Mouse (Mus musculus): ENCODE measurements at regions not wholly inside any gene's neighbourhood (a gene's known extent, or its start where the extent isn't known, plus 50 kb on each side); places are given as distances from the start of the nearest gene placed in this dataset.

DNA sequence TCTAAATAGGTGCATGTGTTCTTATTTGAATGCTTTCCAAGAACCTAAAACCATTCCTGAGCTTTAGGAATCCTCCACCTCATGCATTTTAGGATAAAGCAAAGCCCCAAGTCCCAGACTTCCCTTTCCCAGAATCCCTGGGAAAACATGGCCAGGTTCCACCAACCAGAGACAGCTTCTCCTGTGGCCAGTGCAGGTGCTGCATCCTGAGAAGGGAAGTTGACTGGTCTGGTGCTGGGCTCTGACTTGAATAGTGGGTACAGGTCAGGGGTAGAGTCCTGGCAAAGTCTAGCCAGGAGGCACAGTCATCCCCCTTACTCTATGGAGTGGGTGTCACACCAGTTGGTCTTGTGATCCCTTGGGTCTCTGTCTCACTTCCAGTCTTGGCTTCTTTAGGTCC, 166.6 kb upstream of the Agap1 start:
- H3K4me1 ChIP-seq (ENCODE audit: insufficient read depth) = no peaks in the 10 kb centered on the region
- no peak overlapping the region for H3K27ac ChIP-seq (ENCODE audit: low read depth)
- DNase-seq (no peak), ATAC-seq (ENCODE audit: insufficient read depth) (no peak)
- no peaks in the 10 kb centered on the region for H3K9me3 ChIP-seq (ENCODE audit: low read depth, low read length)
- H3K36me3 ChIP-seq (ENCODE audit: insufficient read depth) = no peaks in the 10 kb centered on the region
- no peak overlapping the region for H3K9ac ChIP-seq
- no peak overlapping the region for H3K4me3 ChIP-seq (ENCODE audit: low read depth, low read length)
- H3K4me2 ChIP-seq = no peak overlapping the region
- no peak for TF ChIP-seq CTCF (IDR thresholded peaks at IDR 0.05; ENCODE audit: low read depth)
- no peaks in the 10 kb centered on the region for H3K27me3 ChIP-seq (ENCODE audit: insufficient read depth, low read length)

DNA sequence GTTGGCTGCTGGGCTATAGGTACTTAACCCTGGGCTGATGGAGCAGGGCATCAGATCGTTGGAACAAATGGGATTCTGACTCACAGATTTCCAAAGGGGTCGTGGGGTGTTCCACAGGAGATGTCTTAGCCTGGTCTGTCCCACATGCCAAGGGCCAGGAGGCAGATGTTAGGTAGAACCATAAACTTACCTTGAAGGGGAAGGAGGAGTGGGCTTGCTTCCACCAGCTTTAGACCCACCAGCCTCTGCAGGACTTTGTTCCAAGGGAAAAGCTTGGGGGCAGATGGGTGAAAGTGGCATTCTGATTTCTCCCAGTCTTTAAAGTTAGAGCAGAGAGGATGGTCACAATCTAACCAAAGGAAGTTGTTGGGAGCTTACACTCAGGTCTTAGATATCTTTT, 165.7 kb upstream of the Agap1 start:
- WGBS = 82% methylated on average over 2 of the region's 2 CpGs
- Histone ChIP-seq H3K4me3 (ENCODE audit: low read depth, low read length) (no peak overlapping the region), H3K4me2 (no peak overlapping the region), H3K9me3 (ENCODE audit: low read depth, low read length) (no peaks in the 10 kb centered on the region), H3K4me1 (ENCODE audit: insufficient read depth) (no peaks in the 10 kb centered on the region), H3K27me3 (ENCODE audit: insufficient read depth, low read length) (no peaks in the 10 kb centered on the region), H3K27ac (ENCODE audit: low read depth) (no peak overlapping the region), H3K36me3 (ENCODE audit: insufficient read depth) (no peaks in the 10 kb centered on the region), H3K9ac (no peak overlapping the region)
- ATAC-seq (ENCODE audit: insufficient read depth) (no peak), DNase-seq (no peak)
- no peak for TF ChIP-seq CTCF (IDR thresholded peaks at IDR 0.05; ENCODE audit: low read depth)

DNA sequence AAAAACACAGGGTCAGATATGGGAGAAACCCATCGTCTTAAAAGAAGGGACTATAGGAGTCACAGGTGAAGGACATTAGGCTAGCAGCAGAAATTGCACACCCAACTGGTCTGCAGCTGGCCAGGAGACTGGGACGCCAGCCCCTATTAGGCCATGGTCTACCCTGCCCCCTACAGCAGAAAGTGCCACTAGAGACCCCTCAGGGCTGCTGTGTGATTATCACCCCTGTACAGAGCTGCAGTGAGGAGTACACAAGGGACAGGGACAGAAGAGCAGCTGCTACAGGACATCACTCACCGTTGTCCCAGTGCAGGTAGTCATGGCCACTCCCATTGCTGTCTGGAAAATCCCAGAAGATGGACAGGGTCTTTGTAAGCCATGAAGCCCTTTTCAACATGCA, 157.9 kb upstream of the Agap1 start:
- H3K9me3 ChIP-seq (ENCODE audit: low read depth, low read length) = no peaks in the 10 kb centered on the region
- H3K4me3 ChIP-seq (ENCODE audit: low read depth, low read length) = no peak overlapping the region
- H3K4me1 ChIP-seq (ENCODE audit: insufficient read depth) = no peaks in the 10 kb centered on the region
- H3K4me2 ChIP-seq = no peak overlapping the region
- H3K27ac ChIP-seq (ENCODE audit: low read depth) = no peak overlapping the region
- ATAC-seq (ENCODE audit: insufficient read depth) = no peak
- no peak for DNase-seq
- WGBS = 86% methylated on average over 3 of the region's 3 CpGs
- no peak for TF ChIP-seq CTCF (IDR thresholded peaks at IDR 0.05; ENCODE audit: low read depth)
- no peaks in the 10 kb centered on the region for H3K36me3 ChIP-seq (ENCODE audit: insufficient read depth)
- H3K27me3 ChIP-seq (ENCODE audit: insufficient read depth, low read length) = no peaks in the 10 kb centered on the region
- H3K9ac ChIP-seq = no peak overlapping the region

DNA sequence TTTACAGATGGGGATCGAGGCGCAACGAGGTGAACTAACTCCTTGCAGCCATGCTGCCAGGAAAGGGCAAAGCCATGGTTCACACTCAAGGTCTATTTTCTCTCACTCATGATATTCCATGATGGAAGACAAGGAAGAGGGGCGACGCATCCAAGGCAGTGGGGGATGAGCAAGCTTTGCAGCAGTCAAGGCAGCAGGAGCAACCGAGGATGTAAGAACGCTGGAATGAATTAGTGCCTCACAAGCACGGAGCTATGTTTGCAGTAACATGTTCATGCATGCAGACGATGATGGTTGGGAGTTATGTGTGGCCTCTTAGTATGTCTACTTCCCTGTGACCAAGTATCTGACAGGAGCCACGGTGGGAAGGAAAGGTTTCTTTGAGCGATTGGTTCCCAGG, 156.8 kb upstream of the Agap1 start:
- Histone ChIP-seq H3K9ac (no peak overlapping the region), H3K27ac (ENCODE audit: low read depth) (no peak overlapping the region), H3K4me1 (ENCODE audit: insufficient read depth) (no peaks in the 10 kb centered on the region), H3K4me3 (ENCODE audit: low read depth, low read length) (no peak overlapping the region), H3K36me3 (ENCODE audit: insufficient read depth) (no peaks in the 10 kb centered on the region), H3K4me2 (no peak overlapping the region), H3K27me3 (ENCODE audit: insufficient read depth, low read length) (no peaks in the 10 kb centered on the region), H3K9me3 (ENCODE audit: low read depth, low read length) (no peaks in the 10 kb centered on the region)
- no peak for TF ChIP-seq CTCF (IDR thresholded peaks at IDR 0.05; ENCODE audit: low read depth)
- DNase-seq (no peak), ATAC-seq (ENCODE audit: insufficient read depth) (no peak)
- WGBS = 82% methylated on average over 11 of the region's 11 CpGs

DNA sequence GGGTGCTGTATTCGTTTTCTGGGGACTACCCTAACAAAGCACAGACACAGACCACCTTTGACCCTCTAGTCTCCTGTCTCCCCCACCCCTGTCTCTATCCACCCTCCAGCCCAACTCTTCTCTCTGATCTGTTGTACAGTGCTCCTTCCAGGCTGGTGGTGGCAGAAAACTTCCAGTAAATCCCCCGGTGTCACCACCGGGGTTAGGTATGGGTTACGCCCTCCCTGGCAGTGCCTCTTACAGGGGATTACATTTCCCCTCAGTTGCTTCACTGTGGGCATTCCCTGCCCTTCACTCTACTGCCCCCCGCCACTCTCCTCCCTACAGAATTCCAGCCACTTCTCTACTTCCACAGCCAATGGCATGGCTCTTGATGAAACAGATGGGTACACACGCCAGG, 153.5 kb upstream of the Agap1 start:
- 89% methylated on average over 6 of the region's 6 CpGs for WGBS
- no peaks in the 10 kb centered on the region for H3K4me1 ChIP-seq (ENCODE audit: insufficient read depth)
- H3K9ac ChIP-seq = no peak overlapping the region
- H3K4me2 ChIP-seq = no peak overlapping the region
- H3K27ac ChIP-seq (ENCODE audit: low read depth) = no peak overlapping the region
- DNase-seq (no peak), ATAC-seq (ENCODE audit: insufficient read depth) (no peak)
- H3K36me3 ChIP-seq (ENCODE audit: insufficient read depth) = no peaks in the 10 kb centered on the region
- no peak for TF ChIP-seq CTCF (IDR thresholded peaks at IDR 0.05; ENCODE audit: low read depth)
- no peaks in the 10 kb centered on the region for H3K9me3 ChIP-seq (ENCODE audit: low read depth, low read length)
- no peak overlapping the region for H3K4me3 ChIP-seq (ENCODE audit: low read depth, low read length)
- H3K27me3 ChIP-seq (ENCODE audit: insufficient read depth, low read length) = no peaks in the 10 kb centered on the region

DNA sequence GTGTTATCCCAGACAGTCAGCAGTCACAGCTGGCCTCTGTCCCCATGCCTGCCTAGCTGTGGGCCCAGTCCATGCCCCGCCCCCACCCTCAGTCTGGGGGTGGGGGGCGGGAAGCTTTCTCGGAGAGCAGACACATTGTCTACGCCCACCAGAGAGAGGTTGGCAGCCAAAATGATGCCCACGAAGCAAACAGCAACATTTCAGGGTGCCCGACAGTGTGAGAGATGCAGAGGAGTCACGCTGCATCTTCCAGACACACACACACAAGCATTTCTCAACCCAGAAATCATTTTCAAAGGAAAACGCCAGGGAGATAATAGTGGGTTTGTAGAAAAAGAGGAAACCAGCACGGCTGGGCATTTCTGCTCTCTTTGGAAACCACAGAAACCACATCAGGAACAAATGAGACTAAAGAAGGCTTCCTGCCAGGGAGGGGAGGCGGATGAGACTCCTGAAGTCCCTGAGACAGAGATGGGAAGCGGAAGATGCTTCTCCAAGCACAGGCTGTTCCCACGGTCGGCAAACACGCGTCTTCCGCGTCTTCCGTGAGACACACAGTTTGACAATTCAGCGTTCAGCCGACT, 152.1 kb upstream of the Agap1 start:
- ATAC-seq (ENCODE audit: insufficient read depth) = peak; percentile 38; the same call in 1 of the 2 replicates
- H3K9me3 ChIP-seq (ENCODE audit: low read depth, low read length) = no peaks in the 10 kb centered on the region
- H3K27me3 ChIP-seq (ENCODE audit: insufficient read depth, low read length) = no peaks in the 10 kb centered on the region
- peak overlapping the region; percentile 37 for H3K4me2 ChIP-seq
- DNase-seq = peak; percentile 39
- H3K27ac ChIP-seq (ENCODE audit: low read depth) = no peak overlapping the region
- no peak for TF ChIP-seq CTCF (IDR thresholded peaks at IDR 0.05; ENCODE audit: low read depth)
- H3K9ac ChIP-seq = no peak overlapping the region
- 49% methylated on average over 20 of the region's 20 CpGs for WGBS
- H3K4me3 ChIP-seq (ENCODE audit: low read depth, low read length) = no peak overlapping the region; the same call in 1 of the 2 replicates
- H3K36me3 ChIP-seq (ENCODE audit: insufficient read depth) = no peaks in the 10 kb centered on the region
- no peaks in the 10 kb centered on the region for H3K4me1 ChIP-seq (ENCODE audit: insufficient read depth)

DNA sequence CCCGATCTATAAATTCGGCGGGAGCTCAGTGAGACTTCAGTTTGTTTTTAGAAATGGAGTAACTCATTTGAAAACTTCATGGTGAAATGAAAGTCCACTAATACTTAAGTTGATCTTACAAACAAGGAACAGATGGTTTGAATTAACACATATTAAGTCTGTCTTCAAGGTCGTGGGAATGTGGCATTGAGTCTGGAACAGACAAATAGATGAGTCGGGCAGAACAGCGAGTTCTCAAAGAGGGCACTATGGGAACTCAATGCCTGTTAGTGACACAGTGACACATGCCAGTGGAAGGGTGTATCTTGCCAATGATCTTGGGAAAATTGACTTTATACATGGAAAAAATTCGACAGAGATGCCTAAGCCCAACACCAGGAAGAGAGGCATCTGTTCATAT, 149.4 kb upstream of the Agap1 start:
- no peak for ATAC-seq (ENCODE audit: insufficient read depth)
- H3K9me3 ChIP-seq (ENCODE audit: low read depth, low read length) = no peaks in the 10 kb centered on the region
- no peak overlapping the region for H3K27ac ChIP-seq (ENCODE audit: low read depth)
- TF ChIP-seq CTCF (IDR thresholded peaks at IDR 0.05; ENCODE audit: low read depth) = no peak
- no peaks in the 10 kb centered on the region for H3K27me3 ChIP-seq (ENCODE audit: insufficient read depth, low read length)
- no peak overlapping the region for H3K4me2 ChIP-seq
- no peaks in the 10 kb centered on the region for H3K36me3 ChIP-seq (ENCODE audit: insufficient read depth)
- no peak overlapping the region for H3K4me3 ChIP-seq (ENCODE audit: low read depth, low read length)
- no peaks in the 10 kb centered on the region for H3K4me1 ChIP-seq (ENCODE audit: insufficient read depth)
- no peak overlapping the region for H3K9ac ChIP-seq
- DNase-seq = peak; percentile 27
- WGBS = 51% methylated on average over 7 of the region's 7 CpGs

DNA sequence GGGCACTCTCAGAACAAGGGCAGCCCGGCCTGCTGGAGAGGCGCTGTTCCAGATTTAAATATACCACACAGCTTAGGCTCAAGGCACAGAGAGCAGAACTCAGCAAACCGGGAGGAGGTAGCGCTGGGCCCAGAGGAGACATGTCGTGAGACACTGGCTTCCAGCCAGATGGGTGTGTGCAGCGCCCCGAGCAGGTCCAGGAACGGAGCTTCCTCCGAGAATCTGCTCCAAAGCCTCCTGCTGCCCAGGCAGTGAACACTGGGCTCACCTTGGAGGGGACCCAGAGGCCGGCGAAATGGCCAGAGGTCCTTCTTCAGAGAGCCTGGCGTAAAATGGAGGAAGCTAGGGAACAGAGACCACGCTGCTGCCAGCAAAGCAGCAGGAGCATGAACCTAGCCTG, 145.8 kb upstream of the Agap1 start:
- no peak for TF ChIP-seq CTCF (IDR thresholded peaks at IDR 0.05; ENCODE audit: low read depth)
- Histone ChIP-seq H3K9me3 (ENCODE audit: low read depth, low read length) (no peaks in the 10 kb centered on the region), H3K27me3 (ENCODE audit: insufficient read depth, low read length) (no peaks in the 10 kb centered on the region), H3K4me1 (ENCODE audit: insufficient read depth) (no peaks in the 10 kb centered on the region), H3K27ac (ENCODE audit: low read depth) (no peak overlapping the region), H3K4me2 (0 out of 2 replicates have a peak overlapping the region, but pooled peaks have one; percentile 10), H3K36me3 (ENCODE audit: insufficient read depth) (no peaks in the 10 kb centered on the region), H3K4me3 (ENCODE audit: low read depth, low read length) (no peak overlapping the region), H3K9ac (no peak overlapping the region)
- ATAC-seq (ENCODE audit: insufficient read depth) (no peak), DNase-seq (peak; percentile 54)
- 43% methylated on average over 13 of the region's 13 CpGs for WGBS

Measured in lung, embryonic 14.5 days (tissue).